Mouse (Mus musculus) spleen, adult 2 months (tissue): Measurements from ENCODE around the gene Lypd8.
"Not testable (repeated sequence)": the region's sequence is repeated elsewhere in the genome, so short reads cannot be mapped to it uniquely, and the experiment has no call there.

Experiments
- CTCF ChIP-seq: fragments of 200-500 bp; IDR thresholded peaks from 2 replicates; pipeline ENCODE4 v1.5.1; 2011; ENCODE audit warnings: mild to moderate bottlenecking, inconsistent platforms; ENCODE audit not compliant: insufficient read depth, insufficient read length, insufficient replicate concordance; ENCODE audit errors: extremely low read depth
- POLR2A ChIP-seq: fragments of 200-500 bp; IDR thresholded peaks from 2 replicates; pipeline ENCODE4 v1.6.1; 2011; ENCODE audit warnings: low read depth, low read length, inconsistent platforms

DNA sequence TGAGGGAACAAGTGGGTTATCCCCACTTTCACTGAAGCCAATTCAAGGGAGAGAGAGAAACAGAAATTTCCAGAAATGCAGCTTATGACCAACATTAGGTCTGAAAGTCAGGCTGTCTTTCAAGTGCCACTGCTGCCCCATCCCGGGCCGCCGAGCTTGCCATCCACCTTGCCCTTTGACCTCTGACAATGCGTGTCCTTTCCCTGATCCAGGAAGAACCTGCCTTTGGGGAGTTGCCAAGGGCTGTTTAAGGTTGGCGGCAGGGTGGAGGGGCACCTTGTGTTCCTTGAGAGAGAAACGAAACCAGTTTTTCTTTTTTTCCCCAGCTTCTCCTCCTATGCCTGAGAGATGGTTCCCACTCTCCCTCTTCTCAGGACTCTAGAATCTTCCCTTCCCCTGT is 12.7 kb upstream of the Lypd8 start:
- not testable (repeated sequence) for TF ChIP-seq POLR2A, CTCF
